Mouse (Mus musculus) neural tube, embryonic 13.5 days (tissue): ENCODE data around the gene Tmem179b. TPM values are rescaled to one million over a fixed set of nuclear protein-coding genes. Genes with fewer than 3 reads are reported as not detected.

Experiments
- ATAC-seq: fragments of 200-750 bp; cut with Nextera tagmentation; 2 replicates; pipeline ENCODE4 v1.8.0; 2017; ENCODE audit warnings: low read depth, mild to moderate bottlenecking, moderate TSS enrichment, moderate library complexity
- H3K27ac ChIP-seq: fragments of 300-500 bp; sonication (generic); replicated peaks from 2 replicates; pipeline ENCODE4 v1.5.1; 2015; ENCODE audit warnings: moderate library complexity, mild to moderate bottlenecking, inconsistent platforms
- H3K27me3 ChIP-seq: fragments of 300-500 bp; sonication (generic); 2 replicates; pipeline ENCODE4 v1.6.1; 2015; ENCODE audit warnings: mild to moderate bottlenecking, inconsistent platforms
- H3K36me3 ChIP-seq: fragments of 300-500 bp; sonication (generic); 2 replicates; pipeline ENCODE4 v1.6.1; 2015; ENCODE audit warnings: mild to moderate bottlenecking, inconsistent platforms
- H3K4me1 ChIP-seq: fragments of 300-500 bp; sonication (generic); replicated peaks from 2 replicates; pipeline ENCODE4 v1.6.1; 2015; ENCODE audit warnings: inconsistent platforms
- H3K4me2 ChIP-seq: fragments of 300-500 bp; sonication (generic); 2 replicates; pipeline ENCODE4 v1.6.1; 2015; ENCODE audit warnings: inconsistent platforms, mild to moderate bottlenecking, moderate library complexity
- H3K4me3 ChIP-seq: fragments of 300-500 bp; sonication (generic); 2 replicates; pipeline ENCODE4 v1.5.1; 2015; ENCODE audit warnings: mild to moderate bottlenecking, inconsistent platforms
- H3K9ac ChIP-seq: fragments of 300-500 bp; sonication (generic); 2 replicates; pipeline ENCODE4 v1.6.1; 2015; ENCODE audit warnings: moderate library complexity, mild to moderate bottlenecking, inconsistent platforms
- H3K9me3 ChIP-seq: fragments of 300-500 bp; sonication (generic); 2 replicates; pipeline ENCODE4 v1.6.1; 2016; ENCODE audit warnings: inconsistent platforms
- WGBS: fragments of 180-500 bp; shearing (Covaris S2); methylation state at CpG from one replicate; pipeline ENCODE4 v1.1.7; 2015; 5-methylcytosine and 5-hydroxymethylcytosine counted together
- polyA plus RNA-seq: library from polyadenylated mRNA; unstranded; fragments of >200 nt; fragmentation: Nextera tagmentation; extraction: Ambion mirVana; gene quantifications from 2 replicates; pipeline ENCODE4 v1.2.1, GENCODE M21; 2015

Tmem179b gene
- polyA plus RNA-seq: 39.3 and 41.9 TPM in 2 replicates

DNA sequence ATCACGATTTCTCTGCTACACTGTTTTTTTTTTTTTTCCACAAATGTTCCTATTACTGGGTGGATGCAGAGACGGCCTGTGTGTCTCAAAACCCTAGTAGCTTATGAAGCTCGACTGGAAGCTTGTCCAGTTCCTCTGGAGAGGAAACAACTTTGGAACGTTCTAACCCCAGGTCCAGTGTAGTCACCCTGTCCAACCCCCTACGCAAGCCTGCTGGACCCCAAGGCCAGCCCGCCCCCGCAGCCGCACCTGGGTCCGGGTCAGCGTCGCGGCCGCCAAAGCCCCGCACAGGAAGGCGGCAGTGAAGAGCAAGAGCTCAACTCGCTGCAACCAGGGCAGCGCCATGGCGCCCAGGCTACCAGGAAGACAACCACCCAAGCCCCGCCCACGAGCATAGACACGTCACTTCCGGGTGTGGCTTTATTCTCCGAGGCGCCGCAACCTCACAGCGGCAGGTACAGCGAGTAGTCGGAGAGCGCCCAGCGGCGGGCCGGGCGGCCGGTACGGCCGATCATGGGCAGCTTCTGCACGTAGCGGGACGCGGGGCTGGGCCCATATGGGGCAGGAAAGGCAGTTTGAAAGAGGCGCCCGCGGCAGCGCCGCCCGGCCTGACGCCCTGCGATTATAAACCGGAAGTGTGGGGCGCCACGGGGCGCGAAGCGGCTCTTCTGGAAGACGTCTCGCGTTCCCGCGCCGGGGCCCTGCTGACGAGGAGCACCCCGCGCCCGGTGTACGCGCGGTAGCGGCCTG, at the start of gene Tmem179b:
Gene Tmem179b, minus strand, starts transcription at position 382 of the 750 bp plus-strand sequence.
- WGBS: under 1% methylated on average over 68 of the region's 68 CpGs
- peak; percentile 94 for ATAC-seq

DNA sequence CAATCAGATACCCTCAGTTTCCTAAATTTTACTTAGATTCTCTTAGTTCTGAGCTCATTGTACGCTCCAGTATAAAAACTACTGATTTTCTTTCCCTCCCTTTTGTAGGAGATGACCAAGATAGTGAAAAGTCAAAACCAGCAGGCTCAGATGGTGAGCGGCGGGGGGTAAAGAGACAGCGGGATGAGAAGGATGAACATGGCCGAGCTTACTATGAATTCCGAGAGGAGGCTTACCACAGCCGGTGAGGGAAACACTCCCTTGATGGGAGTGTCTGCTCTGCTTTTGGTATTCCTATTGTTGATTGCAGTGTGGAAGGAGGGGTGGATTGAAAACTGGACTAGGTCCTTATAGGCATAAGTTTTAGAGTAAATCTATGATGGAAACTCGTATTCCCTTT, 48.4 kb upstream of the Tmem179b start:
- H3K36me3 ChIP-seq: peaks cover 49% of the 10 kb centered on the region
- ATAC-seq: no peak
- H3K9me3 ChIP-seq: no peaks in the 10 kb centered on the region
- H3K4me1 ChIP-seq: peaks cover 35% of the 10 kb centered on the region
- no peak overlapping the region for H3K27ac ChIP-seq
- 73% methylated on average over 8 of the region's 8 CpGs for WGBS
- H3K4me2 ChIP-seq: peak overlapping the region; percentile 99
- no peaks in the 10 kb centered on the region for H3K27me3 ChIP-seq
- peak overlapping the region; percentile 98 for H3K9ac ChIP-seq
- H3K4me3 ChIP-seq: peak overlapping the region; percentile 75

More for the DNA sequence above, at the start of gene Tmem179b:
- no peaks in the 10 kb centered on the region for H3K9me3 ChIP-seq
- peak within 1 kb of the TSS; percentile 98 for H3K9ac ChIP-seq
- peaks cover 44% of the 10 kb centered on the region for H3K4me1 ChIP-seq
- peak within 1 kb of the TSS; percentile 69 for H3K4me3 ChIP-seq
- H3K4me2 ChIP-seq: peak within 1 kb of the TSS; percentile 99
- peaks cover 44% of the 10 kb centered on the region for H3K36me3 ChIP-seq
- H3K27ac ChIP-seq: peak within 1 kb of the TSS; percentile 99
- H3K27me3 ChIP-seq: no peaks in the 10 kb centered on the region

DNA sequence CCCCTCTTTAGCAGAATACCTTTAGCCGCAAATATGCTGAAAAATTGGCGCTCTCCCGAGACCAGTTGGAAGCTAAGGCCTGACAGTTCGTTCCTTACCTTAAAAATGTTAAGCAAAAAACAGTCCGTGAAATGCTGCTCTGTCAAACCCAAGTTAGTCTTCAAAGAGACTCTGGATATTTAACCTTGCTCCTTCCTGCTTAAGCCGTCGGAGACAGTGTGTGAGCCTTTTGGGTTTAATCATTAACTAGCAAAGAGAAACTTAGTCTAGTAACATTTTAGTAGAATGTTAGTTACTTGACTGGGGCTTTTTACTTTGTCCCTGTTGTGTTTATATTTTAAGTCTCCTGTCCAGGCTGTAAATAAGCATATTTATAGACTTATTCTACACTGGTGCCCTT, 46.9 kb upstream of the Tmem179b start:
- Histone ChIP-seq H3K27me3 (no peaks in the 10 kb centered on the region), H3K9me3 (no peaks in the 10 kb centered on the region), H3K4me2 (peak overlapping the region; percentile 99), H3K4me1 (peaks cover 50% of the 10 kb centered on the region), H3K36me3 (peaks cover 40% of the 10 kb centered on the region), H3K27ac (peak overlapping the region; percentile 97; the same call in 1 of the 2 replicates), H3K9ac (peak overlapping the region; percentile 98), H3K4me3 (peak overlapping the region; percentile 75)
- no peak for ATAC-seq
- WGBS: 3% methylated on average over 7 of the region's 7 CpGs

DNA sequence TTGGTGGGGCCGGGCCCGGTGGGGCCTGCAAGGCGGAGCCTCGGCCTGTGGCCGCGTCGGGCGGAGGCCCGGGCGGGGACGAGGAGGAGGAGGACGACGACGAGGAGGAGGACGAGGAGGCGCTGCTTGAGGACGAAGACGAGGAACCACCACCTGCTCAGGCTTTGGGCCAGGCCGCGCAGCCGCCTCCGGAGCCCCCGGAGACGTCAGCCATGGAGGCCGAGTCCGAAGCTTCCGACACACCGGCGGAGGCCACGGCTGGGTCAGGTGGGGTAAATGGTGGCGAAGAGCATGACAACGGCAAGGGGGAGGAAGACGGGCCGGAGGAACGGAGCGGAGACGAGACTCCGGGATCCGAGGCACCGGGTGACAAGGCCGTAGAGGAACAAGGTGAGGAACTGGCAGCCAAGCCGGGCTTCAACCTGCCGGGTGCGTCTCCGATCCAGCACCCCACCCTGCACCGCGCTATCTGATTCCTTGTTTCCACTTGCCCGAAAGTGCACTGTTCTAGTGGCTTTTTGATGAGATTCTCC, 46.2 kb upstream of the Tmem179b start:
- Histone ChIP-seq H3K4me2 (peak overlapping the region; percentile 99), H3K9me3 (no peaks in the 10 kb centered on the region), H3K27me3 (no peaks in the 10 kb centered on the region), H3K27ac (peak overlapping the region; percentile 97), H3K9ac (peak overlapping the region; percentile 98), H3K4me1 (peaks cover 57% of the 10 kb centered on the region), H3K36me3 (peaks cover 37% of the 10 kb centered on the region), H3K4me3 (peak overlapping the region; percentile 75)
- ATAC-seq: peak; percentile 33
- under 1% methylated on average over 48 of the region's 48 CpGs for WGBS

DNA sequence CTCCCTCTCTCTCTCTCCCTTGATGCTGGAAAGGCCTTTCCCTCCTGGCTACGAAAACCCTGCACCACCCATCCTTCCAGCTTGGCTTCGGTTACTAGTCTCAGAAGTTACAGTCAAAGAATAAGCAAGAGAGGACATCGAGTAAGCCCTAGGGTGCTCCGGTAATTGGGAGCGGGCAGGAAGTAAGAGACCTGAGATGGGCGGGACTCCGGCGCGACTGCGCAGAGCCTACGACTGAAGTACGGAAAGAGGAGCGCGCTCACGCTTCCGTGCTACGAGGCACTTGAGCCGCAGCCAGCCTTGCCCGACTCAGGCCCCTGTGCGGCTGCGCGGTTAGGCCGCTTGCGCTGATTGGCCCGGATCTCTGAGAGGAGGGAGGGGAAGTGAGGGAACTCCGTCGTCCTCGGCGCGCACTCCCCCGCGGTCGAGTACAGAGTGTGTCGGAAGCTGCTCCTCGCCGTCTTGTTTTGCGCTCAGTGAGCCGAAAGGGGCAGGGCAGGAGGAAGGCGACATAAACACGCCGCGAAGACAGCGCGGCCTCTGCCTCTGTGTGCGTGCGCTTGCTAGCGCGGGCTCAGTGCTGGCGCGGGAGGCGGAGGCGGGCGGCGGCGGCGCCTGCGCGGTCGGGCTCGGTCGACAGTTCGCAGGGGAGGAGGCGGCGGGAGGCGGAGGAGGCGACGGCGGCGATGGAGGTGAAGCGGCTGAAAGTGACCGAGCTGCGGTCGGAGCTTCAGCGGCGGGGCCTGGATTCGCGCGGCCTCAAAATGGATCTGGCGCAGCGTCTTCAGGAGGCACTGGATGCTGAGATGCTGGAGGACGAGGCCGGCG, 45.5 kb upstream of the Tmem179b start, which contains the start of gene Hnrnpul2:
Gene Hnrnpul2, plus strand, starts transcription at position 415 of the 828 bp plus-strand sequence.
- WGBS: under 1% methylated on average over 69 of the region's 83 CpGs
- Histone ChIP-seq H3K9me3 (no peaks in the 10 kb centered on the region), H3K27me3 (no peaks in the 10 kb centered on the region), H3K4me3 (peak within 1 kb of the TSS; percentile 75), H3K9ac (peak within 1 kb of the TSS; percentile 98), H3K27ac (peak within 1 kb of the TSS; percentile 97), H3K4me1 (peaks cover 62% of the 10 kb centered on the region), H3K4me2 (peak within 1 kb of the TSS; percentile 99), H3K36me3 (peaks cover 34% of the 10 kb centered on the region)
- ATAC-seq: peak; percentile 98

DNA sequence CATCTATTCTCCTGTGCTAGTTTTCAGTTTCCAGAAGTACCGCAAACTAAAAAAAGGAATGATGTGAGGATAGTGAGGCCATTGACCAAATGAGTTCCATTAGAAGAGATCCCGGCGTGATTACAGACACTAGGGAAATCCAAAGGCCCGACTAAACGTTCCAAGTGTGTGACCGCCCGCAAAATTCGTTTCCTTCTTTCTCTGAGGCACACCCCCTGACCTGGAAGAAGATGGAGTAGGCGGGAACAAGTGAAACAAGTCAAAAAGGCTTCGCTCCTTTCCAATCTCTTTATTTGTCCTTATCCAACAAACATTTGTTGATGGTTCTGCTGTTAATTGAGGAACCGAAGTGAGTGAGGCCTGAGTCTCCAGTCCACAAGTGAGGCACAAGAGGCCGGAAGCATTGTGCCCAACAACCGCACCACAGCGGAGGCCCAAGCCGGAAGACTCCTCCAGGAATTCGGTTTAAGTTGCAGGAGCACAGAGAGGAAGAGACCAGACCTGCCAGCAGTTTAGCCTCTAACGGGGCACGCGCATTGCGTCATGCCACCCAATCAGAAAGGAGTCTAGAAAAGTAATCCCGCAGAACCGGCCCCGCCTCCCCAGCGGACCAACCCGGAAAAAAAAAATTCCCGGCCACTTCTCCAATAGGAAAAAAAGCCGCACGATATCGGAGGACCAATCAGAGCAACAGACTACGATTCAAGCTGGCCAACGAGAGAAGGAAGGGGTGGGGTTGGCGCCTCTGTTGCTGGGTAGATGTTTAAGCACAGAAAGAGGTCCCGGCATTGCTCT, 44.7 kb upstream of the Tmem179b start, which contains the start of gene Ttc9c:
Gene Ttc9c, minus strand, starts transcription at position 533 of the 795 bp plus-strand sequence.
- H3K4me1 ChIP-seq: peaks cover 69% of the 10 kb centered on the region
- H3K4me3 ChIP-seq: peak within 1 kb of the TSS; percentile 75
- ATAC-seq: peak; percentile 94
- H3K36me3 ChIP-seq: peaks cover 33% of the 10 kb centered on the region
- H3K27ac ChIP-seq: peak within 1 kb of the TSS; percentile 97
- H3K9me3 ChIP-seq: no peaks in the 10 kb centered on the region
- peak within 1 kb of the TSS; percentile 99 for H3K4me2 ChIP-seq
- H3K9ac ChIP-seq: peak within 1 kb of the TSS; percentile 98
- WGBS: 1% methylated on average over 33 of the region's 33 CpGs
- no peaks in the 10 kb centered on the region for H3K27me3 ChIP-seq

- ATAC-seq: no peak
- Histone ChIP-seq H3K4me2 (peak overlapping the region; percentile 99), H3K9ac (peak overlapping the region; percentile 88), H3K27ac (peak overlapping the region; percentile 97), H3K4me3 (peak overlapping the region; percentile 75), H3K4me1 (peaks cover 66% of the 10 kb centered on the region), H3K36me3 (peaks cover 32% of the 10 kb centered on the region), H3K9me3 (no peaks in the 10 kb centered on the region), H3K27me3 (no peaks in the 10 kb centered on the region)
- WGBS: 36% methylated on average over 14 of the region's 14 CpGs
Observed at GRCm38 (mm10) chr19:8818301-8818798, 44.1 kb upstream of the Tmem179b start.

- Histone ChIP-seq H3K9me3 (no peaks in the 10 kb centered on the region), H3K36me3 (peaks cover 40% of the 10 kb centered on the region), H3K27ac (no peak overlapping the region), H3K4me3 (peak overlapping the region; percentile 9; the same call in 1 of the 2 replicates), H3K9ac (peak overlapping the region; percentile 57), H3K27me3 (no peaks in the 10 kb centered on the region), H3K4me1 (peaks cover 52% of the 10 kb centered on the region), H3K4me2 (peak overlapping the region; percentile 99)
- 89% methylated on average over 3 of the region's 3 CpGs for WGBS
- no peak for ATAC-seq
Observed at GRCm38 (mm10) chr19:8817001-8817400, 42.7 kb upstream of the Tmem179b start.

DNA sequence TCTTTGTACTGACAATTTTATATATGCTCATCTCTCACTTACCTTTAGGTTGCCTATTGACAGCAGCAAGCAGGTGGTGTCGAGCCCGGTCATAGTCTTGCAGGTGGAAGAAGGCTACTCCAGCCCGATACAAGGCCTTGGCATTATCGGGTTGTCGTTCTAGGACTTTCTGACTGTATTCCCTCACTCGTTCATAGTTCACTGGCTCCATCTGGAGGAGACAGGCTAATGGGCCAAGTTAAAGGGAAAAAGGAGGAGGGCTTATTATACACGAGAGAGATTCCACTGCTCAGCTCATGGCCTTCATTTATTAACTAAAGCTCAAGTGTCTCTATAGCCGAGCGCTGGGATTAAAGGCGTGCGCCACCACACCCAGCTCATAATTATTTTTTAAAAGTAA, 41.5 kb upstream of the Tmem179b start:
- H3K9ac ChIP-seq: peak overlapping the region; percentile 51; the same call in 1 of the 2 replicates
- 0 out of 2 replicates have a peak overlapping the region, but pooled peaks have one; percentile 24 for H3K4me2 ChIP-seq
- H3K27ac ChIP-seq: no peak overlapping the region
- WGBS: 73% methylated on average over 11 of the region's 11 CpGs
- no peaks in the 10 kb centered on the region for H3K27me3 ChIP-seq
- peak overlapping the region; percentile 1; the same call in 1 of the 2 replicates for H3K4me3 ChIP-seq
- H3K36me3 ChIP-seq: peaks cover 49% of the 10 kb centered on the region
- no peak for ATAC-seq
- H3K4me1 ChIP-seq: peaks cover 43% of the 10 kb centered on the region
- H3K9me3 ChIP-seq: no peaks in the 10 kb centered on the region

DNA sequence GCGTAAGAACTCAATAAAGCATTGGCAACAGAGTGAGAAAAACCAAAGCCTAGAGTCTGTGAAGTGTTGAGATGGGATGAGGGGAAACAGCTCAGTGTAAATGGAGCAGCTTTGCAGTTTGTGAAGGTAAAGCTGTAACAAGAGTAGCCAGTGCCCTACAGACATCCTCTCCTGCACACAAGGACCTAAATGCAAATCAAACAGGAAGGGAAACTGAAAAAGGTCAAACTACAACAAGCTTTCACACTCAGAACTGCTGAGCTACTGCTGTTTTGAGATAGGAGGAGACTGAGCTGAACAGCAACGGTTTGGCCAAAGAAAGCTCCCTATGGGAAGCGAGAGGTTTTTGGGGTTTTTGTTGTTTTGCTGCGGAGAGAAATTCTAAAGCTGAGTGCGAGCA, 32.5 kb upstream of the Tmem179b start:
- Histone ChIP-seq H3K27me3 (no peaks in the 10 kb centered on the region), H3K4me2 (no peak overlapping the region), H3K36me3 (peaks cover 67% of the 10 kb centered on the region), H3K4me3 (no peak overlapping the region), H3K4me1 (peaks cover 19% of the 10 kb centered on the region), H3K9me3 (no peaks in the 10 kb centered on the region), H3K9ac (no peak overlapping the region), H3K27ac (no peak overlapping the region)
- WGBS: 96% methylated on average over 5 of the region's 5 CpGs
- ATAC-seq: no peak
